Mouse (Mus musculus) lung, postnatal 25 days (tissue): ENCODE results near the gene Ier5l.

Experiments used
- DNase-seq: peaks from one replicate; pipeline ENCODE4 v3.0.0; 2022; ENCODE audit warnings: low spot score

Ier5l gene

GRCm38 (mm10) chr2:30474039-30474438, at the start of gene Ier5l:
TSS of gene Ier5l (minus strand) at chr2:30474219.
- peak; percentile 96 for DNase-seq

GRCm38 (mm10) chr2:30523727-30524126, 49.7 kb upstream of the Ier5l start:
- DNase-seq, result no peak

- no peak for DNase-seq
Observed at GRCm38 (mm10) chr2:30510711-30511380, 36.8 kb upstream of the Ier5l start.

GRCm38 (mm10) chr2:30507138-30507727, 33.2 kb upstream of the Ier5l start:
- DNase-seq, result no peak

GRCm38 (mm10) chr2:30503677-30504621, 29.9 kb upstream of the Ier5l start:
- DNase-seq, result no peak

- no peak for DNase-seq
Observed at GRCm38 (mm10) chr2:30501701-30502100, 27.7 kb upstream of the Ier5l start.

- peak; percentile 72 for DNase-seq
Observed at GRCm38 (mm10) chr2:30495909-30496861, 22.2 kb upstream of the Ier5l start.

- DNase-seq, result no peak
Observed at GRCm38 (mm10) chr2:30495000-30495908, 21.2 kb upstream of the Ier5l start.

- no peak for DNase-seq
Observed at GRCm38 (mm10) chr2:30490384-30490783, 16.4 kb upstream of the Ier5l start.

- DNase-seq, result no peak
Observed at GRCm38 (mm10) chr2:30487597-30487996, 13.6 kb upstream of the Ier5l start.

- no peak for DNase-seq
Observed at GRCm38 (mm10) chr2:30478526-30478925, 4.5 kb upstream of the Ier5l start.

GRCm38 (mm10) chr2:30476241-30476640, 2.2 kb upstream of the Ier5l start:
- no peak for DNase-seq

- DNase-seq, result no peak
Observed at GRCm38 (mm10) chr2:30475457-30475856, 1.4 kb upstream of the Ier5l start.

GRCm38 (mm10) chr2:30474776-30475175, 757 bp upstream of the Ier5l start:
- no peak for DNase-seq

GRCm38 (mm10) chr2:30473431-30474031, 488 bp downstream of the Ier5l start:
- peak; percentile 35 for DNase-seq

GRCm38 (mm10) chr2:30472731-30473351, 1.2 kb downstream of the Ier5l start:
- DNase-seq, result no peak

- peak; percentile 93 for DNase-seq
Observed at GRCm38 (mm10) chr2:30471795-30472720, 2.0 kb downstream of the Ier5l start.

- DNase-seq, result no peak
Observed at GRCm38 (mm10) chr2:30471051-30471450, 3.0 kb downstream of the Ier5l start.
